Mouse (Mus musculus): Measurements from ENCODE around the gene Zmynd10. TPM values are rescaled to one million over a fixed set of nuclear protein-coding genes. Genes with fewer than 3 reads are reported as not detected.

Zmynd10 gene
- 0.86 TPM for total RNA-seq (2023)

GRCm38 (mm10) chr9:107547026-107547425 lies at the start of gene Zmynd10:
TSS of gene Zmynd10 (plus strand) at chr9:107547298.

DNA sequence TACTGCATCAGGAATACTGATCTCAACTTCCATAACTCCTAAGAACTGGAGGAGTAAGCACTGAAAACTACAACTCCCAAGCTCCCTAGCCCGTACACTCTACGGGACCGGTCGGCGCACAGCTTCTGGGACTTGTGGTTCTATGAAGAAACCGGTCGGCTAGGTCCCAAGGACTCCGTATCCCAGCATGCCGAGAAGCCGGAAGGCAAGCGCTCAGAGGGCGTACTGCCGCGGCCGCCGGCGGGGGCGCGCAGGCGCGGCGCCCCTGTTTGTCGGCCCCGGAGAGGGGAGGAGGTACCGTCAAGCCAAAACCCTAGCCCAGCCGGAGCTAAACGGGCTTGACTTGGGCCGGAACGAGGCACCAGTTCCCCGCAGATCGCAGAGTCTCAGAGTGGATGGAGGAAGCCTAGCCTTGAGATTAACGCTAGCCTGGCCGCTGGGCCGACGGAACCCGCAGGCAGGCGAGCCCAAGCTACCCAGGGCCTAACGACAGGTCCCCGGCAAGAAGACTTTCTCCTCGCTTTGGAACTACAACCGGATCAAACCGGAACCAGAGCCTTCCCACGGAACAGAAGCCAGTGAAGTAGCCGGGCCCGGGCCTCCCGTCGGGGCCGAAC lies 13.2 kb upstream of the Zmynd10 start, which contains the start of gene Tmem115:
Gene Tmem115, plus strand, starts transcription at position 155 of the 617 bp plus-strand sequence.

GRCm38 (mm10) chr9:107541474-107542351 lies 5.4 kb upstream of the Zmynd10 start, which contains the start of the genes Cyb561d2 and Nprl2:
TSS of gene Cyb561d2 (minus strand) at chr9:107542193.
TSS of gene Nprl2 (plus strand) at chr9:107542226.

DNA sequence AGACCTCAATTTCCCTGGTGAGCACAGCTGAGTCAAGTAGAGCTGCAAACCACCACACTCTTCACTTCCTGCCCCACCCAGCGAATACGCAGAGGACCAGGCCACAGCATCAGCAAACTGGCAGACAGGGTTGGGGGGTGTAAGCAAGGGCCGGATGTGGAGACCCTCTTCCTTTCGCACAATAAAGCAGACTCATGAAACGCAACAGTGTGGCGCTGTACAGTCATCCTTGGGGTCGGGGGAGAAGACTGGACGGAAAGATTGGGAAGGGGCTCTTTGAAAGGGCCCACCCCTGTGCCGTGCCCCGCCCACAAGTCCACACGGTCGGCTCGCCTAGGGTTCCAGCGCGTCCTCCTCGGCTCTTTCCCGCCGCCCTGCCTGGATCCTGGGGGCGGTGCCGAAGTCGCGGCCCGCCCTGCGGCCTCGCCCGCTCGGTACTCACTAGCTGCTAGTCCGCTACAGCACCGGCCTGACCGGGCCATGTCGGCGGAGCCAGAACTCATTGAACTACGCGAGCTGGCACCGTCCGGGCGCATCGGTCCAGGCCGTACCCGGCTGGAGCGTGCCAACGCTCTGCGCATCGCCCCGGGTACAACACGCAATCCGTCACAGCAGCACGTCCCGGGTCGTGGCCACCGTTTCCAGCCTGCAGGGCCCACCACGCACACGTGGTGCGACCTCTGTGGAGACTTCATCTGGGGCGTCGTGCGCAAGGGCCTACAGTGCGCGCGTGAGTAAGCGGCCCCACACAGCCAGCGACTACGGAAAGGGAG lies 4.2 kb downstream of the Zmynd10 start, which contains the start of gene Rassf1:
Gene Rassf1, plus strand, starts transcription at position 439 of the 773 bp plus-strand sequence.

GRCm38 (mm10) chr9:107563029-107563581 lies 16.0 kb downstream of the Zmynd10 start, which contains the start of gene Tusc2:
TSS of gene Tusc2 (plus strand) at chr9:107563255.

GRCm38 (mm10) chr9:107567702-107568319 lies 20.7 kb downstream of the Zmynd10 start, which contains the start of gene Hyal2:
TSS of gene Hyal2 (plus strand) at chr9:107567945.

DNA sequence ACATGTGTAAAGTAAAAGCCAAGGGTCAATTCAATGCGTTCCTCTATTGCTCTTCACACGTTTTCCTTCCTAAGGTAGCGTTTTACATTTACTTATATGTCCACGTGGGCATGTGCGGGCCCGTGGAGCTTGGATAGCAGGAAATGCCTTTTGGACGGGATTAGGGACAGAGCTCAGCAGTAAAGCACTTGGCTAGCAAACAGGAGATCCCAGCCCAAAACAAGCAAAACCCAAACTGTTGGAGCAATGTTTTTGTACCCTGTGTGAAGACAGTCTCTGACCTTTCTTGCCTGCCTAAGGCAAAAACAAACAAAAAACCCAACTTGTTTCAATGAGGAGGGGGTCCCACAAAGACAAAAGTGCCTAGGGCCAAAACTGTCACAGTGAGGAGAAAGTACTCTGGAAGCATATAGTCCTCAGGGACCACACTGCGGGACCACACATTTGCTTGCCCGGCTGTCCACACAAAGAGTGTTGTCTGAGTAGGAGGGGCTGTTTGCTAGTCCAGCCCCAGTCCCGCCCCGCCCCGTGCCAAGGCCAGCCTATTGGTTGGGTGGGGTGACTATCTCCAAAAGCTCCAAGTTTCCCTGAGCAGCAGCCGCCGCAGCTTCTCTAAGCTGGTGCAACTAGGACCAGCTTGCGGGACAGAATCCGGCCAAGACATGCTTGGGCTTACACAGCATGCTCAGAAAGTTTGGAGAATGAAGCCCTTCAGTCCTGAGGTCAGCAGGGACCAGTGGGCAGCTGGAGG lies 29.4 kb downstream of the Zmynd10 start, which contains the start of gene Hyal1:
Gene Hyal1, plus strand, starts transcription at position 571 of the 751 bp plus-strand sequence.

GRCm38 (mm10) chr9:107578587-107578986 lies 31.5 kb downstream of the Zmynd10 start, which contains the start of gene Naa80:
TSS of gene Naa80 (plus strand) at chr9:107578887.

DNA sequence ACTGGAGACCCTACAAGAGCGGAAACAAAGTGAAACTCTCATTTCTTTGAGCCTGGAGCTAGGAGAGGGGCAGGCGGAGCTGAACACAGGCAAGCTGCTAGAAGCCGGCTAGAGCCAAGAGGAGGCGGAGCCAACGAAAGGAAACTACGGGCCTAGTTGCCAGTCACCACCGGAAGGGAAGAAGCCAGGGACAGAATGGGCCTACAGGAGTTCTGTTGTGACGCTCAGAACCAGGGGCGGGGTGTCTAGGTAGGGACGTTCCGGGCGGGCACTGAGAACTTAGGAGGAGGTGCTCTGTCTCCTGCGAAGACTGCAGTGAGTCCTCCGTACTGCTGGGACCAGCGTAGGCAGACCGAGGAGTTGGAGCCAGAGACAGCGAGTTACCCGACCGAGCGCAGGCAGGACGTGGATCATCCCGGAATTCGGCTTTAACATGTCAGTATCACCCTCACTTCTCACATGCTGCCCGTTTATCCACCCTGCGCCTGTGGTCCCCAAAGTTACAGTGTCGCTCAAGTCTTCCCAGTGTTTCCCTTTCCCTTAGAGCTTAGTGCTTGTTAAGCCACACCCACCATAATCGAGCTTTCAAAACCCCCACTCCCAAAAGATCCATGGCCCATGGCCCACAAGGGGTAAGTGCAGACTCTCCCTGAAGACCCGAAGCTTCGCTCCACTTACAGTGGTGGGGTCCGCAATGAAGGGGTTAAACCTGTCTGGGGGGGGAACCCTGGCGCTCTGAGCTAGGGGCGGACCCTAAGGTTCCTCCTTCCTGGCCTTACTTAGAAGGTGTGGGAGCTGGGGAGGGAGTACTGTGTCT lies 33.6 kb downstream of the Zmynd10 start, which contains the start of gene Hyal3:
Gene Hyal3, plus strand, starts transcription at position 318 of the 817 bp plus-strand sequence.

GRCm38 (mm10) chr9:107586974-107587832 lies 40.1 kb downstream of the Zmynd10 start, which contains the start of gene Ifrd2:
TSS of gene Ifrd2 (plus strand) at chr9:107587642.

Other genes starting within 250 kb of the Zmynd10 start
- gene Hemk1, start 208.9 kb upstream of the Zmynd10 start, total RNA-seq (2023), result 10.0 TPM
- gene 6430571L13Rik, start 206.7 kb upstream of the Zmynd10 start, total RNA-seq (2023), result 0.65 TPM
- gene Cacna2d2, start 147.7 kb upstream of the Zmynd10 start, total RNA-seq (2023), result 3.4 TPM
- 28.2 TPM for gene Tmem115, start 13.4 kb upstream of the Zmynd10 start, total RNA-seq (2023)
- gene Cyb561d2, start 5.1 kb upstream of the Zmynd10 start, total RNA-seq (2023), result 14.7 TPM
- gene Nprl2, start 5.1 kb upstream of the Zmynd10 start, total RNA-seq (2023), result 28.5 TPM
- 76.0 TPM for gene Rassf1, start 4.3 kb downstream of the Zmynd10 start, total RNA-seq (2023)
- 16.4 TPM for gene Tusc2, start 16.0 kb downstream of the Zmynd10 start, total RNA-seq (2023)
- gene Hyal2, start 20.6 kb downstream of the Zmynd10 start, total RNA-seq (2023), result 2.3 TPM
- 2.0 TPM for gene Hyal1, start 29.6 kb downstream of the Zmynd10 start, total RNA-seq (2023)
- 9.3 TPM for gene Naa80, start 31.6 kb downstream of the Zmynd10 start, total RNA-seq (2023)
- gene Hyal3, start 33.5 kb downstream of the Zmynd10 start, total RNA-seq (2023), result 1.7 TPM
- 42.1 TPM for gene Ifrd2, start 40.3 kb downstream of the Zmynd10 start, total RNA-seq (2023)
- 0.83 TPM for gene Sema3b, start 61.9 kb downstream of the Zmynd10 start, total RNA-seq (2023)
- gene Gnai2, start 88.1 kb downstream of the Zmynd10 start, total RNA-seq (2023), result 494 TPM
- not detected for gene Slc38a3, start 122.2 kb downstream of the Zmynd10 start, total RNA-seq (2023)
- gene Gnat1, start 132.4 kb downstream of the Zmynd10 start, total RNA-seq (2023), result 1.4 TPM
- gene Sema3f, start 163.2 kb downstream of the Zmynd10 start, total RNA-seq (2023), result 2.0 TPM
- 262 TPM for gene Rbm5, start 223.7 kb downstream of the Zmynd10 start, total RNA-seq (2023)